In genomic region chr17:83216251-83216919, GRCm38 (mm10) we compare ENCODE assay signal across 8 mouse cellular contexts. TPM values are rescaled to one million over a fixed set of nuclear protein-coding genes. Genes with fewer than 3 reads are reported as not detected.
DNase-seq lines count a peak whose midpoint lies in the region; ATAC-seq and TF ChIP-seq lines count a peak whose summit lies in the region.

No protein-coding gene starts in this region.

- peak overlapping the region; percentile 85 for H3K4me2 ChIP-seq in embryonic facial prominence, embryonic 14.5 days (ENCODE audit: low read depth, low read length)
- H3K4me2 ChIP-seq in intestine, embryonic 15.5 days (replicated peaks), result peak overlapping the region; percentile 90

- peaks cover 11% of the 10 kb centered on the region for H3K4me1 ChIP-seq in embryonic facial prominence, embryonic 14.5 days (ENCODE audit: control insufficient read depth, insufficient read depth, low read length)
- H3K4me1 ChIP-seq in intestine, embryonic 15.5 days (replicated peaks), result peaks cover 48% of the 10 kb centered on the region

- H3K4me3 ChIP-seq in layer of hippocampus, adult 2 months, result peak overlapping the region; percentile 69
- peak overlapping the region; percentile 68 for H3K4me3 ChIP-seq in embryonic facial prominence, embryonic 14.5 days (ENCODE audit: low read depth, low read length)
- peak overlapping the region; percentile 96 for H3K4me3 ChIP-seq in intestine, embryonic 15.5 days (replicated peaks)

- DNase-seq in layer of hippocampus, adult 2 months (ENCODE audit: low spot score in 2 of 2), result no peak
- no peak for DNase-seq in layer of hippocampus, adult 9-11 months
- no peak for DNase-seq in embryonic facial prominence, embryonic 14.5 days (ENCODE audit: low spot score)
- peak; percentile 24 for DNase-seq in neural tube, embryonic 10.5 days (ENCODE audit: extremely low spot score, low spot score)
- DNase-seq in spleen, postnatal 10 days (ENCODE audit: low spot score in 2 of 2), result no peak
- no peak for DNase-seq in urinary bladder, adult 18-20 months (ENCODE audit: low spot score in 2 of 2)
- no peak for DNase-seq in cerebellum, postnatal 36 days

- no peak for ATAC-seq in embryonic facial prominence, embryonic 14.5 days (ENCODE audit: low read depth)
- no peak for ATAC-seq in intestine, embryonic 15.5 days

- no peak for TF ChIP-seq CTCF in layer of hippocampus, adult 2 months (conservative IDR thresholded peaks at IDR 0.05)

- peak overlapping the region; percentile 90 for H3K9ac ChIP-seq in embryonic facial prominence, embryonic 14.5 days (ENCODE audit: low read depth, low read length)
- peak overlapping the region; percentile 100 for H3K9ac ChIP-seq in intestine, embryonic 15.5 days

- peaks cover 8% of the 10 kb centered on the region for H3K36me3 ChIP-seq in embryonic facial prominence, embryonic 14.5 days (ENCODE audit: control insufficient read depth, insufficient read depth, low read length)
- H3K36me3 ChIP-seq in intestine, embryonic 15.5 days, result peaks cover 5% of the 10 kb centered on the region

- 14% methylated on average over 7 of the region's 7 CpGs for WGBS in embryonic facial prominence, embryonic 14.5 days
- WGBS in intestine, embryonic 15.5 days, result 6% methylated on average over 7 of the region's 7 CpGs

- no peaks in the 10 kb centered on the region for H3K9me3 ChIP-seq in embryonic facial prominence, embryonic 14.5 days (ENCODE audit: control insufficient read depth, low read length)
- H3K9me3 ChIP-seq in intestine, embryonic 15.5 days, result no peaks in the 10 kb centered on the region

- H3K27ac ChIP-seq in layer of hippocampus, adult 2 months, result peak overlapping the region; percentile 93; the same call in 1 of the 2 replicates
- peak overlapping the region; percentile 82; the same call in 1 of the 2 replicates for H3K27ac ChIP-seq in embryonic facial prominence, embryonic 14.5 days (replicated peaks; ENCODE audit: low read depth, low read length)
- peak overlapping the region; percentile 87 for H3K27ac ChIP-seq in intestine, embryonic 15.5 days

- H3K27me3 ChIP-seq in embryonic facial prominence, embryonic 14.5 days (replicated peaks; ENCODE audit: control insufficient read depth, insufficient read depth, low read length), result no peaks in the 10 kb centered on the region
- no peaks in the 10 kb centered on the region for H3K27me3 ChIP-seq in intestine, embryonic 15.5 days (replicated peaks)

RNA-seq across cellular contexts. Expression of gene Pkdcc, which starts 1.3 kb away (rescaled TPM):
- 10 to 100 TPM; 12.6 to 15.3 TPM for total RNA-seq in layer of hippocampus, adult 2 months (2021)
- 26.2 and 29.9 TPM in 2 replicates for polyA plus RNA-seq in embryonic facial prominence, embryonic 14.5 days (2014; fragmentation: Nextera tagmentation; extraction: Ambion mirVana)
- 26.9 and 28.4 TPM in 2 replicates for polyA plus RNA-seq in intestine, embryonic 15.5 days (2015; fragmentation: Nextera tagmentation; extraction: Ambion mirVana)
